Mouse (Mus musculus) neutrophil, adult 83 days (primary cell): Measurements from ENCODE around the gene Ets1. TPM values are rescaled to one million over a fixed set of nuclear protein-coding genes. Genes with fewer than 3 reads are reported as not detected.

Experiments used
- total RNA-seq, 2 experiments: library from RNA; stranded (reverse); gene quantifications; one replicate each; pipeline ENCODE4 v1.2.4; 2023

Ets1 gene
- 10 to 100 TPM; 65.6 to 70.5 TPM for total RNA-seq

GRCm38 (mm10) chr9:32635627-32636385 is at the start of gene Ets1:
Gene Ets1, plus strand, starts transcription at chr9:32636221.

Other genes starting within 250 kb of the Ets1 start
- gene Fli1, start 93.4 kb upstream of the Ets1 start, total RNA-seq, result 100 to 1,000 TPM; 111 to 115 TPM